Mouse (Mus musculus) heart, embryonic 11.5 days (tissue): Measurements from ENCODE around the gene Ivd. TPM values are rescaled to one million over a fixed set of nuclear protein-coding genes. Genes with fewer than 3 reads are reported as not detected.
A peak's percentile ranks its signal among the peaks of the same experiment; 100 is the strongest.

Source experiments
- ATAC-seq: fragments of 200-750 bp; cut with Nextera tagmentation; replicated peaks from 2 replicates; pipeline ENCODE4 v1.8.0; 2017; ENCODE audit warnings: moderate library complexity; ENCODE audit not compliant: insufficient number of reproducible peaks, low FRiP score, low TSS enrichment
- H3K27ac ChIP-seq: fragments of 300-500 bp; sonication (generic); 2 replicates; pipeline ENCODE4 v1.5.1; 2014; ENCODE audit warnings: mild to moderate bottlenecking, low read depth, low read length
- H3K27me3 ChIP-seq: fragments of 300-500 bp; sonication (generic); 2 replicates; pipeline ENCODE4 v1.6.1; 2014; ENCODE audit warnings: mild to moderate bottlenecking, low read length, mixed read lengths; ENCODE audit not compliant: control insufficient read depth, insufficient read depth
- H3K36me3 ChIP-seq: fragments of 300-500 bp; sonication (generic); 2 replicates; pipeline ENCODE4 v1.6.1; 2014; ENCODE audit warnings: mild to moderate bottlenecking, low read length, moderate library complexity, mixed read lengths; ENCODE audit not compliant: control insufficient read depth, insufficient read depth
- H3K4me1 ChIP-seq: fragments of 300-500 bp; sonication (generic); 2 replicates; pipeline ENCODE4 v1.6.1; 2014; ENCODE audit warnings: low read length; ENCODE audit not compliant: control insufficient read depth, insufficient read depth
- H3K4me2 ChIP-seq: fragments of 300-500 bp; sonication (generic); 2 replicates; pipeline ENCODE4 v1.6.1; 2014; ENCODE audit warnings: mild to moderate bottlenecking, moderate library complexity
- H3K4me3 ChIP-seq: fragments of 300-500 bp; sonication (generic); 2 replicates; pipeline ENCODE4 v1.5.1; 2014; ENCODE audit warnings: low read depth, low read length
- H3K9ac ChIP-seq: fragments of 300-500 bp; sonication (generic); 2 replicates; pipeline ENCODE4 v1.6.1; 2014; ENCODE audit warnings: mild to moderate bottlenecking, low read depth, low read length, moderate library complexity
- H3K9me3 ChIP-seq: fragments of 300-500 bp; sonication (generic); replicated peaks from 2 replicates; pipeline ENCODE4 v1.6.1; 2016; ENCODE audit warnings: low read length; ENCODE audit not compliant: control insufficient read depth
- WGBS: fragments of 180-500 bp; shearing (Covaris S2); extraction: QIAGEN DNeasy Blood & Tissue Kit; methylation state at CpG from one replicate; pipeline ENCODE4 v1.1.7; 2014; ENCODE audit not compliant: insufficient replicate concordance; 5-methylcytosine and 5-hydroxymethylcytosine counted together
- polyA plus RNA-seq: library from polyadenylated mRNA; unstranded; fragments of >200 nt; fragmentation: Nextera tagmentation; extraction: Ambion mirVana; gene quantifications from 2 replicates; pipeline ENCODE4 v1.2.1, GENCODE M21; 2014

Gene Ivd
- polyA plus RNA-seq, 1 experiment from 2014 or later, result 52.5 TPM

DNA sequence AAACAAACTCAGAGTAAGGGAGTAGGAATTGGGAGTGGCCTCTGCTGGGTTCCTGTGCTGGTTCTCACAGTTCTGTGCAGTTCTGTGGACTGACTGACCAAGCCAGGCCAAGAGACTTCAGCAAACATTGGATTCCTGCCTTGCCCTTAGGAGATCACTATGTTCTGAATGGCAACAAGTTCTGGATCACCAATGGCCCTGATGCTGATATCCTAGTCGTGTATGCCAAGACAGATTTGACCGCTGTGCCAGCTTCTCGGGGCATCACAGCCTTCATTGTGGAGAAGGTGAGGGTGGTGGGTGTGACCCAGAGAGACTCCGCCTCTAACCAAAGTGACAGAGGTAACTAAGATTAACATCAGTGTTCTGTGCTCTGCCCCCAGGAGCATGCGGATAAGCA lies 11.3 kb downstream of the Ivd start:
- Histone ChIP-seq H3K4me1 (no peaks in the 10 kb centered on the region), H3K4me2 (no peak overlapping the region), H3K36me3 (peaks cover 5% of the 10 kb centered on the region; the same call in 1 of the 2 replicates), H3K27me3 (no peaks in the 10 kb centered on the region), H3K27ac (no peak overlapping the region), H3K4me3 (no peak overlapping the region), H3K9me3 (no peaks in the 10 kb centered on the region), H3K9ac (no peak overlapping the region)
- no peak for ATAC-seq
- WGBS, result 84% methylated on average over 5 of the region's 5 CpGs

DNA sequence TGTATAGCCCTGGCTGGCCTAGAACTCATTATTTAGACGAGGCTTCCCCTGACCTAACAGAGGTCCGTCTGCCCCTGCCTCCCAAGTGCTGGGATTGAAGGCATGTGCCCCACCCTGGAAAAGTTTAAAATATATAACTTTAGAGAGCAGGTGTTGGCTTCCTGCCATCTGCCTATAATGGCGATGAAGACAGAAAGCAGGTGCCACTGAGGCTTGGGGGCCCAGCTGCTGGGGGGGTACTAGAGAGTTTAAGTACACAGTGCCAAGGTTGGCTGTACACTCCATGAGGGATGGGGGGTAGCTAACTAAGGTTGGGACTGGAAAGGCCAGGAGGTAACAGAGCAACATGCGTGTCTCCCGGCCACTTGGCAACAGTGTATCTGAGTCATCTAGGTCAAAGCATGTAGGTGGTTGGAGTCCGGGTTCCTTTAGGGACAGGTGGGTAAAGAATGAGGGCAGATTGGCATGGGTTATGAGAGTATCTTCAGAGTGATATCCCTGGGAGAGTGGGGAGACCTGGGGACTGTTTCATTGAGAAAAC lies 12.2 kb downstream of the Ivd start:
- Histone ChIP-seq H3K9me3 (no peaks in the 10 kb centered on the region), H3K27ac (no peak overlapping the region), H3K36me3 (peaks cover 6% of the 10 kb centered on the region; the same call in 1 of the 2 replicates), H3K4me1 (no peaks in the 10 kb centered on the region), H3K4me2 (no peak overlapping the region), H3K4me3 (no peak overlapping the region), H3K27me3 (no peaks in the 10 kb centered on the region), H3K9ac (no peak overlapping the region)
- WGBS, result 81% methylated on average over 6 of the region's 6 CpGs
- no peak for ATAC-seq

DNA sequence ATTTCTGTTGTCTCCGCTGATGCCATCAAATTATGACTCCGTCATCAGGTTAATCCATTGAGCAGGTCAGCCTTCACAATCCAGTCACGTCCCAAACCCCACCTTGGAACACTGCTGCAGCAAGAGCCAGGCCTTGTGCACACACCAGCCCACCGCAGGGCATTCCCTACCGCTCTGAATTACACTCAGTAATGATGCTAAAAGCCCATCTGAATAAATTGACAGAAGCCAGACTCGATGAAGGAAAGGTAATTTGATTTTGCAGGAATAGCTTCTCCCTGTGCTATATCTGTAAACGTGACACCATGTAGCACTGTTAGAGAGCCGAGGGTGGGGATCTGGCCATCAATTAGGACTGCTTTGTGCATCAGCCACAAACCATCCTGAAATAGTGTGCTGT lies 13.6 kb downstream of the Ivd start:
- H3K9me3 ChIP-seq, result no peaks in the 10 kb centered on the region
- H3K4me3 ChIP-seq, result no peak overlapping the region
- H3K4me1 ChIP-seq, result no peaks in the 10 kb centered on the region
- H3K27ac ChIP-seq, result no peak overlapping the region
- ATAC-seq, result no peak
- 87% methylated on average over 8 of the region's 8 CpGs for WGBS
- H3K36me3 ChIP-seq, result peaks cover 6% of the 10 kb centered on the region; the same call in 1 of the 2 replicates
- no peaks in the 10 kb centered on the region for H3K27me3 ChIP-seq
- no peak overlapping the region for H3K4me2 ChIP-seq
- H3K9ac ChIP-seq, result no peak overlapping the region

DNA sequence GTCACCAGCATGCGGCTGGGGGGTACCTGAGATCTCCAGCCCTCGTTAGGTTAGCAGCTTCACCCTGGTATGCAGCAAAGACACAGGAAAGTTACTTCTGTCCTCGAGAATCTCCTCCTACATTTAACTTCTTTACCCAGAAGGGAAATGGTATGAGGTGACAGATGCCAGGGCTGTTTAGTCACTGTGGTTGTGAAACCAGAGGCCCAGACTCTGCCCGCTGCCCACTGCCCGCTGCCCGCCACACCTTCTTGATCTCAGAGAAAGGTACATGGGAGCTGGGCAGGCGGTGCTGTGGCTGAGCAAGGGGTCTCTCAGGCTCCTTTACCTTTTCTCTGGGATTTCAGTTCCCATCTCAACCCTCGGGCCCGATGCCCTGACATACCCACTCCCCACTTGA lies 14.7 kb downstream of the Ivd start:
- 86% methylated on average over 9 of the region's 9 CpGs for WGBS
- H3K4me1 ChIP-seq, result 0 out of 2 replicates have a peak, but pooled peaks cover 5% of the 10 kb centered on the region
- no peak overlapping the region for H3K4me2 ChIP-seq
- H3K27ac ChIP-seq, result no peak overlapping the region
- no peak overlapping the region for H3K4me3 ChIP-seq
- no peaks in the 10 kb centered on the region for H3K9me3 ChIP-seq
- H3K9ac ChIP-seq, result no peak overlapping the region
- H3K27me3 ChIP-seq, result no peaks in the 10 kb centered on the region
- ATAC-seq, result no peak
- peaks cover 6% of the 10 kb centered on the region; the same call in 1 of the 2 replicates for H3K36me3 ChIP-seq

DNA sequence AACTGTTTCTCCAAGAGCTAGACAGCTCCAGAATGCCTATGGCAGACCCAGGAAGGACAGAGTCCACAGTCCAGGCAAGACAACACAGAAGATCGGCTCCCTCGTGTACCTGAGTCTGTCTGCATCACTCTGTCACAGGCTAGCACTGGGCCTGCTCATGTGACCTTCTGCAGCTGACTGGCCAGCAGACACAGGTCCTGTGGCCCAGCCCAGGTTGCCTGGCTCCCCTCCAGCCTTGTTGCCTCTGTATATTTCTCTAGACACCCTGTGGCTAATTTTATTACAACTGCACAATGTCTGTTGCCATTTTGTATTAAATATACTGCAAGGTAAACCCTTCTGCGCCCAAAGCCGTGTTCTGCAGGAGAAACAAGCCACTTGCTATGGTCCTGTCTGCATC lies 19.3 kb downstream of the Ivd start:
- Histone ChIP-seq H3K9me3 (no peaks in the 10 kb centered on the region), H3K27ac (no peak overlapping the region), H3K4me3 (no peak overlapping the region), H3K27me3 (peaks cover 17% of the 10 kb centered on the region), H3K4me2 (no peak overlapping the region), H3K36me3 (peaks cover 6% of the 10 kb centered on the region; the same call in 1 of the 2 replicates), H3K9ac (no peak overlapping the region), H3K4me1 (0 out of 2 replicates have a peak, but pooled peaks cover 5% of the 10 kb centered on the region)
- WGBS, result 74% methylated on average over 4 of the region's 4 CpGs
- ATAC-seq, result no peak

DNA sequence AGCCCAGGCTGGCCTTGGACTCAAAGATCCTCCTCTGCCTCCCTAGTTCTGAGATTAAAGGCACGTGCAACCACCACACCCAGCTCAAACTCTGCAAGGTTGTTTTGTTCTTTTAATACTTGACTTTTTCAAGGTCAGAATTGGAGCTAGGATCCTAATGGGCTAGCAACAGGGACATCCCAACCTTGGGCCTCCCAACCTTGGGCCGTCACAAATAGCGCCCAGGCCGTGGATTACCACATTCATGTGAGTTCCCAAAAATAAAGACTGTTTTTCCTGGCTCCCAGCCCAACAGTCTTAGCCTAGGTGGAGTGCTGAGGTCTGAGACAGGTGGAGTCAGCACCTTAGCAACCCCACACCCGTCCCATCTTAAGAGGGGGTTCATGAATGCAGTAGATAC lies 20.2 kb downstream of the Ivd start:
- no peak for ATAC-seq
- Histone ChIP-seq H3K4me2 (no peak overlapping the region), H3K9me3 (no peaks in the 10 kb centered on the region), H3K27ac (no peak overlapping the region), H3K4me3 (no peak overlapping the region), H3K4me1 (0 out of 2 replicates have a peak, but pooled peaks cover 5% of the 10 kb centered on the region), H3K27me3 (peaks cover 24% of the 10 kb centered on the region), H3K9ac (no peak overlapping the region), H3K36me3 (peaks cover 6% of the 10 kb centered on the region; the same call in 1 of the 2 replicates)
- 84% methylated on average over 5 of the region's 5 CpGs for WGBS

DNA sequence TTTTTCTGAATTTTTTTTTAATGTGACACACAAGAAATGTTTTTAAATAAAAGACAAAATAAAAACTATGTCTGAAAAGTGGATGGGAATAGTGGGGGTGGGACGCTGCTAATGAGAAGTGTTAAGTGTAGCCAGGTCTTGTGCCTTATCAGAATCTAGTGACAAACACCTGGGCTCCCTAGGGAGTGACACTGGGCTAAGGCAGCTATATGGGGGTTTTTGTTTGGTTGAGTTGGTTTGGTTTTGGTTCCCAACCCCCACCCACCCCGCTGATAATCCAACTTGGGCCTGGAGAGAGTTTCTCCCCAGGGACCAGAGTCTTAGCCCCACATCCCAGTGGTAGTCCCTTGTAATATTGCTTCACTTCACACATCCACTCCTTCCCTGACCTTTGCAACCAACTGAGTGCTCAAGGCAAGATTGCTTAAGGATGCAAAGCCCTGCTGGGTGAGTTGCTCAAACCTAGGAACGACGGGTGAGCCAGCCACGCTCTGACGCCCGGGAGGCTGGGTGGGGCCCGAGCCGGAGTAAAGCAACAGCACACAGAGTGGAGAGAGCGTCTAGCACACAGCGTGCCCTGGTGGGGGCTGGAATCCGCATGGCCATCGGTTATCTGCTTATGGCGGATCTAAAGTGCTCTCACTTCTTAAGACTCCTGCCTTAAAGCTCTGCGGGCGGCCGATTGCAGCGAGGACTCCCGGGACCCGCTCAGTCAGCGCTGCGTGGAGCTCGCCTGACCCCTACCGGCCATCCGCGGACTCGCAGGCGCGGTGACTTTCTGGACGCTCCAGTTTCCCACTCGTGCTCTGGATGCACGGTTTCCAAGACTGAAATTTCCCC lies 21.3 kb downstream of the Ivd start:
- Histone ChIP-seq H3K4me2 (peak overlapping the region; percentile 60), H3K9ac (0 out of 2 replicates have a peak overlapping the region, but pooled peaks have one; percentile 1), H3K27ac (no peak overlapping the region), H3K36me3 (peaks cover under 1% of the 10 kb centered on the region; the same call in 1 of the 2 replicates), H3K27me3 (peaks cover 30% of the 10 kb centered on the region), H3K4me1 (peaks cover 12% of the 10 kb centered on the region), H3K4me3 (peak overlapping the region; percentile 26), H3K9me3 (no peaks in the 10 kb centered on the region)
- peak; percentile 31; the same call in 1 of the 2 replicates for ATAC-seq
- 1% methylated on average over 32 of the region's 32 CpGs for WGBS

DNA sequence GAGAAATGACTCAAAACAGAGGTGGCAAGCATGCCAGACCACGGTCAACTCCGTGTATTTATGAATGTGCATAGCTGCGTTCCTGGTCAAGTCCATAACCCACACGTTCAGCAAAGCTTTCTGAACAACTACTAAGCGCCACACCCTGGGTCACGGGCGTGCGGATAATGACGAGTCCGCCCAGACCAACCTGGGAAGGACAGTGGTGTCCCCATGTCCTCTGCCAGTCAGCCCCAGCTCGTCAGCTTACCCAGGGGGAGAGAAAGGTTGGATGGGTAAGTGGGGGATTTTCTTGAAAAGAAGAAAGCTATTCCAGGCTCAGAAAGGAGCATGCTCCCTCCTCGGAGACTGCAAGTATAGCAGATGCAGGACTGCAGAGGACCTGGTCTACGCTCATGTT lies 25.7 kb downstream of the Ivd start:
- Histone ChIP-seq H3K27me3 (peaks cover 42% of the 10 kb centered on the region), H3K4me1 (peaks cover 10% of the 10 kb centered on the region), H3K4me2 (peak overlapping the region; percentile 43), H3K4me3 (peak overlapping the region; percentile 25; the same call in 1 of the 2 replicates), H3K9me3 (no peaks in the 10 kb centered on the region), H3K36me3 (no peaks in the 10 kb centered on the region), H3K9ac (0 out of 2 replicates have a peak overlapping the region, but pooled peaks have one; percentile 34), H3K27ac (peak overlapping the region; percentile 80)
- peak; percentile 67; the same call in 1 of the 2 replicates for ATAC-seq
- WGBS, result 51% methylated on average over 13 of the region's 13 CpGs
